Mouse (Mus musculus) hindbrain, embryonic 10.5 days (tissue): Measurements from ENCODE around the gene Cfap97d2. TPM values are rescaled to one million over a fixed set of nuclear protein-coding genes. Genes with fewer than 3 reads are reported as not detected.
"Not testable (repeated sequence)": the region's sequence is repeated elsewhere in the genome, so short reads cannot be mapped to it uniquely, and the experiment has no call there.

Experiments
- DNase-seq: peaks from one replicate; pipeline ENCODE4 v3.0.0-alpha.2; 2017; ENCODE audit warnings: low spot score
- H3K27ac ChIP-seq: fragments of 300-500 bp; sonication (generic); 2 replicates; pipeline ENCODE4 v1.5.1; 2016; ENCODE audit warnings: mild to moderate bottlenecking, moderate library complexity
- H3K27me3 ChIP-seq: fragments of 300-500 bp; sonication (generic); 2 replicates; pipeline ENCODE4 v1.6.1; 2016; ENCODE audit warnings: mild to moderate bottlenecking; ENCODE audit not compliant: poor library complexity, insufficient read depth, severe bottlenecking
- H3K36me3 ChIP-seq: fragments of 300-500 bp; sonication (generic); 2 replicates; pipeline ENCODE4 v1.6.1; 2016; ENCODE audit warnings: mild to moderate bottlenecking, moderate library complexity
- H3K4me1 ChIP-seq: fragments of 300-500 bp; sonication (generic); replicated peaks from 2 replicates; pipeline ENCODE4 v1.6.1; 2016; ENCODE audit warnings: mild to moderate bottlenecking
- H3K4me3 ChIP-seq: fragments of 300-500 bp; sonication (generic); 2 replicates; pipeline ENCODE4 v1.5.1; 2016; ENCODE audit warnings: mild to moderate bottlenecking, moderate library complexity
- H3K9me3 ChIP-seq: fragments of 300-500 bp; sonication (generic); 2 replicates; pipeline ENCODE4 v1.6.1; 2016; ENCODE audit warnings: mild to moderate bottlenecking, moderate library complexity
- WGBS: fragments of 180-500 bp; shearing (Covaris S2); methylation state at CpG from one replicate; pipeline ENCODE4 v1.1.7; 2016; 5-methylcytosine and 5-hydroxymethylcytosine counted together
- polyA plus RNA-seq: library from polyadenylated mRNA; unstranded; fragments of >200 nt; fragmentation: Nextera tagmentation; extraction: Ambion mirVana; gene quantifications from 2 replicates; pipeline ENCODE4 v1.2.1, GENCODE M21; 2016

Cfap97d2 gene
- polyA plus RNA-seq, 1 experiment from 2014 or later: 2.5 TPM

DNA sequence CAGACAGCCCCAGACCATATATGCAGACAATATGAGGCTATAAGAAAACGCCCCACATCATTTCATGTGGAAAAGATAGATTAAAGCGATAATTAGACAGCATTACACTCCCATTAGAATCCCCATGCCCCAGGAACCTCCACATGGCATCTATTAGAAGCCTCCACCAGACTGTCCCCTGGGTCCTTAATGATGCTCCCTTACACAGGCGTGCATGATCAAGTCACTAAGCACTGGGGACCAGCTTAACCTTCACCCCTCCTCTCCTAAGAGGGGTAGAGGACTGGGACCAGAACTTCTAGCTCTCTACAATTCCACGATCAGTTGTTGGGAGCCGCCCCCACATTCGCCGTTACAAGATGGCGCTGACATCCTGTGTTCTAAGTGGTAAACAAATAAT lies 13.3 kb downstream of the Cfap97d2 start:
- no peaks in the 10 kb centered on the region for H3K4me1 ChIP-seq

DNA sequence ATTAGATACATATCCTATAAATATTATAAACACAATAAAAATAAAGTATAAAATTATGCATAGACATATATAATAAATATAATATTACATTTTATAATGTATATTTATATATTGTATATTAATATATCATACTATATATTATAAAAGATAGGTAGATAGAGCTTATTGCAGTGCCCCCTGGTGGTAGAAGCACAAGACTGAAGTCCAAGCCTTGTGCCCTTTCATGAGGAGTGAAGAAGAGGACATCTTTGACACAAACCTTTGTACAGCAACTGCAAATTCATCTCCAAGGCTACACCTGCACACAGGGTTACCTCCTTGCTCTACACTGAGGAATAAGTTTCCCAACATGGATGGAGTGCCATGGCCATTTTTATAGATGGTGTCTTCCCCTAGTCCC lies 20.0 kb downstream of the Cfap97d2 start:
- no peak for DNase-seq
- Histone ChIP-seq H3K27me3 (no peaks in the 10 kb centered on the region), H3K9me3 (no peaks in the 10 kb centered on the region), H3K4me1 (no peaks in the 10 kb centered on the region), H3K4me3 (no peak overlapping the region), H3K36me3 (no peaks in the 10 kb centered on the region), H3K27ac (no peak overlapping the region)

More for the DNA sequence above, 13.3 kb downstream of the Cfap97d2 start:
- Histone ChIP-seq H3K36me3 (no peaks in the 10 kb centered on the region), H3K9me3 (0 out of 2 replicates have a peak, but pooled peaks cover 5% of the 10 kb centered on the region), H3K27ac (no peak overlapping the region), H3K27me3 (no peaks in the 10 kb centered on the region), H3K4me3 (no peak overlapping the region)
- 94% methylated on average over 8 of the region's 8 CpGs for WGBS
- no peak for DNase-seq

- Histone ChIP-seq H3K4me1 (no peaks in the 10 kb centered on the region), H3K27me3 (no peaks in the 10 kb centered on the region), H3K4me3 (no peak overlapping the region), H3K9me3 (no peaks in the 10 kb centered on the region), H3K36me3 (no peaks in the 10 kb centered on the region), H3K27ac (no peak overlapping the region)
- 72% methylated on average over 10 of the region's 10 CpGs for WGBS
- DNase-seq: no peak
Observed at GRCm38 (mm10) chr8:13727469-13728094, 21.9 kb downstream of the Cfap97d2 start.

GRCm38 (mm10) chr8:13740323-13740770 lies 34.7 kb downstream of the Cfap97d2 start:
- DNase-seq: no peak
- Histone ChIP-seq H3K36me3 (no peaks in the 10 kb centered on the region), H3K4me3 (no peak overlapping the region), H3K9me3 (no peaks in the 10 kb centered on the region), H3K27me3 (no peaks in the 10 kb centered on the region), H3K27ac (no peak overlapping the region), H3K4me1 (no peaks in the 10 kb centered on the region)
- WGBS: 58% methylated on average over 6 of the region's 6 CpGs

- no peaks in the 10 kb centered on the region for H3K4me1 ChIP-seq
- H3K27me3 ChIP-seq: no peaks in the 10 kb centered on the region
- WGBS: 91% methylated on average over 7 of the region's 7 CpGs
- H3K36me3 ChIP-seq: no peaks in the 10 kb centered on the region
- H3K27ac ChIP-seq: no peak overlapping the region
- H3K4me3 ChIP-seq: no peak overlapping the region
- no peak for DNase-seq
- no peaks in the 10 kb centered on the region for H3K9me3 ChIP-seq
Observed at GRCm38 (mm10) chr8:13740817-13741613, 35.3 kb downstream of the Cfap97d2 start.

DNA sequence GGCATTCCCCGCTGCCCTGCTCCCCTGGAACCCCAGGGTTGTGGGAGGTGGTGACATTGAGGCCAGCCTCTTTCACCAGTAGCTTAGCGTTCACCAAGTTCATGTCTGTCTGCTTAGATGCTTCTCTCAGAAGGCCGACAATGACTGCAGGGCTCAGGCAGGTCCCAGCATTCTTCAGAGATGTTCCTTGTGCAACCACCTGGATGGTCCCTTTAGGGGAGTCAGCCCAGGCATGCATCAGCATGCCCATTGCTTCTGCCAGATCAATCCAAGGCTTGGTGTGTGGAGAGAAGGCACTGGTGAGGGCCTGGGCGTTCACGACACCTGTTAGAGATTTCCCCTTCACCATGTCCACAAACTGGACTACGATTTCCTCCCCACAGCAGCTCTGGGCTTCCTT lies 40.5 kb downstream of the Cfap97d2 start:
- 87% methylated on average over 6 of the region's 6 CpGs for WGBS
- H3K27ac ChIP-seq, H3K9me3 ChIP-seq, H3K27me3 ChIP-seq, H3K4me3 ChIP-seq, DNase-seq, H3K36me3 ChIP-seq, H3K4me1 ChIP-seq: not testable (repeated sequence)

- Histone ChIP-seq H3K4me3 (no peak overlapping the region), H3K4me1 (no peaks in the 10 kb centered on the region), H3K9me3 (no peaks in the 10 kb centered on the region), H3K27me3 (no peaks in the 10 kb centered on the region), H3K27ac (no peak overlapping the region), H3K36me3 (no peaks in the 10 kb centered on the region)
- DNase-seq: no peak
- 55% methylated on average over 3 of the region's 3 CpGs for WGBS
Observed at GRCm38 (mm10) chr8:13747626-13748025, 41.9 kb downstream of the Cfap97d2 start.

DNA sequence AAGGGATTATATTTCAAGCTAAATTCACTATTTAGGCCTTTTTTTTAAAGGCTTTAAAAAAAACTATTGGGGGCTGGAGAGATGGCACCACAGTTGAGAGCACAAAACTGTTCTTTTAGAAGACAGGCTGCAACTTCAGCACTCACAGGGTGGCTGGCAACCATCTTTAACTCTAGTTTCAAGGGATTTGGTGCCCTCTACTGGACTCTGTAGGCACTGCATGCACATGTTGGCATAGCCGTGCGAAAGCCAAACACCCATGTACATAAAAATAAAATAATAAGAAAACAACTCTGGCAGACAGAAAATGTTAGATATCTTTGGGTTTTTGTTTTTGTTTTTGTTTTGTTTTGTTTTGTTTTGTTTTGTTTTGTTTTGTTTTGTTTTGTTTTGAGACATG lies 48.0 kb downstream of the Cfap97d2 start:
- 24% methylated on average over 2 of the region's 2 CpGs for WGBS

DNA sequence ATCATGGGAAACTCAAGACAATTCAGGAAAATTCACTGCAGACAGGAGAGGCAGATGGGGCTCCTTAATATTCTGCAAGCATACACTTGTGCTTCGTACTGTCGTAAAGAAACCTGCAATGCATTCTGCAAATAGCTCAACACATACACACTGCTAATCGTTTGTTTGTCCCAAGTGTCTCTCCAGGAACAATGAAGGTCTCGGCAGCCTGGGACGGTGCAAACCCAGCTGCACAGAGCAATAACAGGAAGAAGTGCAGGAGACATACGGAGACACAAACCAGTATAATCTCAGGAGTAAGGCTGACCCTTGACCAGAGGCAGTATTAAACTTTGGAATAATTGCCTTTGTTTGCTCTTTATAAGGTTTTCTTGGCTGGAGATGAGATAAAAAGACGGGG lies 50.8 kb downstream of the Cfap97d2 start:
- peaks cover 19% of the 10 kb centered on the region for H3K4me1 ChIP-seq
- no peaks in the 10 kb centered on the region for H3K27me3 ChIP-seq
- H3K36me3 ChIP-seq: peaks cover 21% of the 10 kb centered on the region
- 86% methylated on average over 7 of the region's 7 CpGs for WGBS
- no peak overlapping the region for H3K4me3 ChIP-seq
- H3K27ac ChIP-seq: no peak overlapping the region
- H3K9me3 ChIP-seq: no peaks in the 10 kb centered on the region
- DNase-seq: no peak

More for the DNA sequence above, 48.0 kb downstream of the Cfap97d2 start:
- peak; percentile 75 for DNase-seq
- no peak overlapping the region for H3K27ac ChIP-seq
- H3K36me3 ChIP-seq: no peaks in the 10 kb centered on the region
- no peak overlapping the region for H3K4me3 ChIP-seq
- no peaks in the 10 kb centered on the region for H3K9me3 ChIP-seq
- no peaks in the 10 kb centered on the region for H3K27me3 ChIP-seq
- peaks cover 9% of the 10 kb centered on the region for H3K4me1 ChIP-seq

DNA sequence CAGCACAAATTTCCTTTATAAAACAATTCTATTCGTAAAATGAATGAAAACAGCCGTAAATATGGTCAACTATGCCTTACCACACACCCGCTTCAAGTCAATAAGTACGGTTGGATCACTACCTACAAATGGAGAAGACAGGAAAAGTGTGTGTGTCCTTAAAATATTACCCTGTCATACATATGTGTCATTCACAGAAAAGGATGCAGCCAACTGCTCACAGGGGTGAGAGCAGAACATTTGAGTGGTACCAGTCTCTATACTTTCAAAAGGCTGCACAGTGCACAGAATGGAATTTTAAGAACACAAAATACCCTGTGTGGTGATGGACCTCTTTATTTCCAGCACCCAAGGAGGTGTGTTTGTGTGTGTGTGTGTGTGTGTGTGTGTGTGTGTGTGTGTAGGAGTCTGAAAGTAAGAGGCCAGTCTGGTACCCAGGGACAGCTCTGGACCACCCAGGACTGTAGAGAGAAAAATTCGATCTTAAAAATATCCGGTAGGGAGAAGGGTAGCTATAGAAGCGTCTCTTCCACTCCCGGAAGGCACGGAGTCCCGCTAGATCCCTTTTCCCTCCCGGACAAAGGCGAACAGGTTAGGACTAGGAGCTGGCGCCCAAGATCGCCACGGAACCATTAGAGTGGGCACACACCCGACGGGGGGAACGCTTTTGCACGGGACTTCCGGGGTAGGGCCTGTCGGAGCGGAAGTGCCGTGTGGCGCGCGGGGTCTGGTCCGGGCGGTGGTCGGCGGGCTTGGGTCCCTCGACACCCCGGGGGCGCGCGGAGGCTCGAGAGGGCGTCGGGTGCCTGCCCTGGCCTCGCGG lies 51.5 kb downstream of the Cfap97d2 start, which contains the start of gene Cdc16:
Gene Cdc16 (plus strand): TSS at position 695 of the 823 bp plus-strand sequence.
- Histone ChIP-seq H3K27ac (peak within 1 kb of the TSS; percentile 96), H3K9me3 (no peaks in the 10 kb centered on the region), H3K36me3 (peaks cover 28% of the 10 kb centered on the region), H3K4me3 (peak within 1 kb of the TSS; percentile 99), H3K27me3 (no peaks in the 10 kb centered on the region), H3K4me1 (peaks cover 19% of the 10 kb centered on the region)
- DNase-seq: peak; percentile 91
- 9% methylated on average over 40 of the region's 40 CpGs for WGBS

DNA sequence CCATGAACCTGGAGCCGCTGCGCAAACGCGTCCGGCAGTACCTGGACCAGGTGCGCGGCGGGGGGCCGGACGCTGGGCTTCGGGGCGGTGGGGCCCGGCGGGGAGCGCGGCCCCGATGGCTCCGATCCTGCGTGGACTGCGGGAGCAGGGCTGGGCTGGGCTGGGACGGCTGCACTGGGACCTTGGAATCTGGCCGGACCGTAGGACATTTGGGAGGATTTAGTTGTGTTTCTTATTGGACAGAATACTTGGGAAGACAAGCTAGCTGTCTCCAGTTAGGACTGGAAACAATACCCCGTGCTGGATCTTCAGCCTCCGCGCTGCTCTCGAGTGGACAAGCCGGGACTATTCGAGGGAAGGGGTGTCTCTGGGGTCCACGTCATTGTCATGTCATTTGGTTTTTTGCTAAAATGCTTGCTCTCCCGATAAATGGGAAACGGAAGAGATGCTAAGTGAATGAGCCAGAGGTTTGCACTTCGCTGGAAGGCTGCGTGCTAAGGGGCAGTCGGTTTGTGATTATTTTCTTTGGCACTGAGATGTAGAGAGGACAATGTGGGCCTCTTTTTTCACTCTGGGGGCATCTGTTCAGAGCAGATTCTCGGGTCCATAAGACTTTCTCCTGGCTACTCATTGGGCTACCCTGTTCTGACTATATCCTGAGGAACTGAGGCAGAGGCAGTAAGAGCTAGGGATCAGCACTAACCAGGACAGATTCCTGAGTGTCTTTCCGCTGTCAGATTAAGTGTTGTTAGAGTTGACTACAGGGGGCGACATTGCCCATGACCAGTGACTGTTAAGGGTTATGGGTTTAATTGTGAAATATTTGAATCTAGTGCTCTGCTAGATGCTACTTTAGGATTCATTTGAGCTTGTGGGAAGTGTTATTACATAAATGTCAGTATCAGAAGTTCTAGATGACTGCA lies 52.4 kb downstream of the Cfap97d2 start:
- Histone ChIP-seq H3K27me3 (no peaks in the 10 kb centered on the region), H3K9me3 (no peaks in the 10 kb centered on the region), H3K27ac (peak overlapping the region; percentile 96), H3K4me3 (peak overlapping the region; percentile 99), H3K36me3 (peaks cover 37% of the 10 kb centered on the region), H3K4me1 (peaks cover 19% of the 10 kb centered on the region)
- DNase-seq: peak; percentile 24
- WGBS: 1% methylated on average over 38 of the region's 38 CpGs

- Histone ChIP-seq H3K27ac (no peak overlapping the region), H3K36me3 (peaks cover 100% of the 10 kb centered on the region), H3K4me3 (no peak overlapping the region), H3K4me1 (no peaks in the 10 kb centered on the region), H3K27me3 (no peaks in the 10 kb centered on the region), H3K9me3 (no peaks in the 10 kb centered on the region)
- no peak for DNase-seq
- 90% methylated on average over 11 of the region's 11 CpGs for WGBS
Observed at GRCm38 (mm10) chr8:13769206-13769605, 63.5 kb downstream of the Cfap97d2 start.
